Mouse (Mus musculus) midbrain, embryonic 11.5 days (tissue): Measurements from ENCODE around the gene Ublcp1. TPM values are rescaled to one million over a fixed set of nuclear protein-coding genes. Genes with fewer than 3 reads are reported as not detected.

Experiments used
- ATAC-seq: fragments of 200-750 bp; cut with Nextera tagmentation; 2 replicates; pipeline ENCODE4 v1.8.0; 2017; ENCODE audit warnings: moderate TSS enrichment, moderate library complexity; ENCODE audit not compliant: low FRiP score
- DNase-seq: peaks from one replicate; pipeline ENCODE4 v3.0.0; 2015; ENCODE audit warnings: low spot score; ENCODE audit errors: missing footprints
- H3K27ac ChIP-seq: fragments of 300-500 bp; sonication (generic); 2 replicates; pipeline ENCODE4 v1.5.1; 2014; ENCODE audit warnings: low read depth, low read length
- H3K27me3 ChIP-seq: fragments of 300-500 bp; sonication (generic); 2 replicates; pipeline ENCODE4 v1.6.1; 2014; ENCODE audit warnings: mild to moderate bottlenecking, low read length, moderate library complexity, mixed read lengths; ENCODE audit not compliant: control insufficient read depth, insufficient read depth
- H3K36me3 ChIP-seq: fragments of 300-500 bp; sonication (generic); 2 replicates; pipeline ENCODE4 v1.6.1; 2014; ENCODE audit warnings: mild to moderate bottlenecking, low read length, moderate library complexity, mixed read lengths; ENCODE audit not compliant: control insufficient read depth, insufficient read depth
- H3K4me1 ChIP-seq: fragments of 300-500 bp; sonication (generic); 2 replicates; pipeline ENCODE4 v1.6.1; 2014; ENCODE audit warnings: low read length; ENCODE audit not compliant: control insufficient read depth, insufficient read depth
- H3K4me2 ChIP-seq: fragments of 300-500 bp; sonication (generic); 2 replicates; pipeline ENCODE4 v1.6.1; 2014; ENCODE audit warnings: mild to moderate bottlenecking, moderate library complexity
- H3K4me3 ChIP-seq: fragments of 300-500 bp; sonication (generic); 2 replicates; pipeline ENCODE4 v1.5.1; 2014; ENCODE audit warnings: low read depth, low read length
- H3K9ac ChIP-seq: fragments of 300-500 bp; sonication (generic); 2 replicates; pipeline ENCODE4 v1.6.1; 2014; ENCODE audit warnings: low read length
- H3K9me3 ChIP-seq: fragments of 300-500 bp; sonication (generic); 2 replicates; pipeline ENCODE4 v1.6.1; 2016; ENCODE audit warnings: low read length; ENCODE audit not compliant: control insufficient read depth
- WGBS: fragments of 180-500 bp; shearing (Covaris S2); extraction: QIAGEN DNeasy Blood & Tissue Kit; methylation state at CpG from one replicate; pipeline ENCODE4 v1.1.7; 2014; 5-methylcytosine and 5-hydroxymethylcytosine counted together
- polyA plus RNA-seq: library from polyadenylated mRNA; unstranded; fragments of >200 nt; fragmentation: Nextera tagmentation; extraction: Ambion mirVana; gene quantifications from 2 replicates; pipeline ENCODE4 v1.2.1, GENCODE M21; 2014

Gene Ublcp1
- polyA plus RNA-seq, 1 experiment from 2014 or later = 79.2 TPM

- ATAC-seq (no peak), DNase-seq (no peak)
- Histone ChIP-seq H3K27me3 (no peaks in the 10 kb centered on the region), H3K9me3 (no peaks in the 10 kb centered on the region), H3K4me1 (no peaks in the 10 kb centered on the region), H3K36me3 (no peaks in the 10 kb centered on the region), H3K27ac (no peak overlapping the region), H3K9ac (no peak overlapping the region), H3K4me2 (no peak overlapping the region), H3K4me3 (no peak overlapping the region)
- 87% methylated on average over 3 of the region's 3 CpGs for WGBS
Measured at GRCm38 (mm10) chr11:44430036-44430435, 40.3 kb downstream of the Ublcp1 start.

GRCm38 (mm10) chr11:44427951-44428350, 42.3 kb downstream of the Ublcp1 start:
- no peak overlapping the region for H3K9ac ChIP-seq
- DNase-seq (no peak), ATAC-seq (no peak)
- no peaks in the 10 kb centered on the region for H3K4me1 ChIP-seq
- 79% methylated on average over 2 of the region's 2 CpGs for WGBS
- H3K27me3 ChIP-seq = no peaks in the 10 kb centered on the region
- no peaks in the 10 kb centered on the region for H3K9me3 ChIP-seq
- no peaks in the 10 kb centered on the region for H3K36me3 ChIP-seq
- H3K4me3 ChIP-seq = no peak overlapping the region
- no peak overlapping the region for H3K4me2 ChIP-seq
- H3K27ac ChIP-seq = no peak overlapping the region

GRCm38 (mm10) chr11:44425626-44426025, 44.7 kb downstream of the Ublcp1 start:
- no peak overlapping the region for H3K4me3 ChIP-seq
- no peaks in the 10 kb centered on the region for H3K36me3 ChIP-seq
- no peak for ATAC-seq

GRCm38 (mm10) chr11:44425006-44425405, 45.3 kb downstream of the Ublcp1 start:
- Histone ChIP-seq H3K9ac (no peak overlapping the region), H3K4me1 (no peaks in the 10 kb centered on the region), H3K27ac (no peak overlapping the region), H3K36me3 (no peaks in the 10 kb centered on the region), H3K9me3 (no peaks in the 10 kb centered on the region), H3K4me3 (no peak overlapping the region), H3K27me3 (no peaks in the 10 kb centered on the region), H3K4me2 (no peak overlapping the region)
- DNase-seq = no peak
- WGBS = 91% methylated on average over 8 of the region's 8 CpGs
- no peak for ATAC-seq

More at GRCm38 (mm10) chr11:44425626-44426025, 44.7 kb downstream of the Ublcp1 start:
- Histone ChIP-seq H3K9me3 (no peaks in the 10 kb centered on the region), H3K9ac (no peak overlapping the region), H3K4me2 (no peak overlapping the region), H3K27me3 (no peaks in the 10 kb centered on the region), H3K27ac (no peak overlapping the region), H3K4me1 (no peaks in the 10 kb centered on the region)
- WGBS = 89% methylated on average over 6 of the region's 6 CpGs
- DNase-seq = no peak

- Histone ChIP-seq H3K4me1 (no peaks in the 10 kb centered on the region), H3K36me3 (no peaks in the 10 kb centered on the region), H3K9ac (no peak overlapping the region), H3K9me3 (no peaks in the 10 kb centered on the region), H3K27me3 (no peaks in the 10 kb centered on the region), H3K4me2 (no peak overlapping the region), H3K27ac (no peak overlapping the region), H3K4me3 (no peak overlapping the region)
- ATAC-seq (no peak), DNase-seq (no peak)
- WGBS = 72% methylated on average over 5 of the region's 5 CpGs
Measured at GRCm38 (mm10) chr11:44423955-44424354, 46.3 kb downstream of the Ublcp1 start.

- Histone ChIP-seq H3K27ac (no peak overlapping the region), H3K9me3 (no peaks in the 10 kb centered on the region), H3K4me1 (no peaks in the 10 kb centered on the region), H3K27me3 (no peaks in the 10 kb centered on the region), H3K36me3 (no peaks in the 10 kb centered on the region), H3K4me2 (no peak overlapping the region), H3K9ac (no peak overlapping the region), H3K4me3 (no peak overlapping the region)
- 70% methylated on average over 6 of the region's 6 CpGs for WGBS
- no peak for DNase-seq
- no peak for ATAC-seq
Measured at GRCm38 (mm10) chr11:44423261-44423660, 47.0 kb downstream of the Ublcp1 start.

GRCm38 (mm10) chr11:44422337-44423111, 47.8 kb downstream of the Ublcp1 start:
- no peak overlapping the region for H3K27ac ChIP-seq
- no peaks in the 10 kb centered on the region for H3K27me3 ChIP-seq
- H3K4me3 ChIP-seq = no peak overlapping the region
- H3K4me1 ChIP-seq = no peaks in the 10 kb centered on the region
- H3K4me2 ChIP-seq = no peak overlapping the region
- DNase-seq (peak; percentile 10), ATAC-seq (no peak)
- no peaks in the 10 kb centered on the region for H3K36me3 ChIP-seq
- H3K9ac ChIP-seq = no peak overlapping the region
- 79% methylated on average over 10 of the region's 10 CpGs for WGBS
- no peaks in the 10 kb centered on the region for H3K9me3 ChIP-seq

GRCm38 (mm10) chr11:44417403-44417802, 52.9 kb downstream of the Ublcp1 start:
- Histone ChIP-seq H3K4me1 (no peaks in the 10 kb centered on the region), H3K4me2 (no peak overlapping the region), H3K9ac (no peak overlapping the region), H3K9me3 (no peaks in the 10 kb centered on the region), H3K27me3 (no peaks in the 10 kb centered on the region), H3K27ac (no peak overlapping the region), H3K36me3 (no peaks in the 10 kb centered on the region), H3K4me3 (no peak overlapping the region)
- DNase-seq = no peak
- WGBS = 88% methylated on average over 1 of the region's 1 CpGs
- ATAC-seq = no peak

GRCm38 (mm10) chr11:44414605-44415004, 55.7 kb downstream of the Ublcp1 start:
- no peak overlapping the region for H3K4me3 ChIP-seq
- H3K27me3 ChIP-seq = no peaks in the 10 kb centered on the region; the same call in 1 of the 2 replicates
- no peak overlapping the region for H3K27ac ChIP-seq
- no peaks in the 10 kb centered on the region for H3K9me3 ChIP-seq
- 78% methylated on average over 3 of the region's 3 CpGs for WGBS
- DNase-seq (no peak), ATAC-seq (no peak)
- H3K9ac ChIP-seq = no peak overlapping the region
- H3K4me2 ChIP-seq = no peak overlapping the region
- H3K4me1 ChIP-seq = no peaks in the 10 kb centered on the region
- H3K36me3 ChIP-seq = no peaks in the 10 kb centered on the region
